In genomic region chr15:9070912-9071555, GRCm38 (mm10) we compare ENCODE assay signal across 8 mouse cellular contexts. TPM values are rescaled to one million over a fixed set of nuclear protein-coding genes. Genes with fewer than 3 reads are reported as not detected.
DNase-seq lines count a peak whose midpoint lies in the region; ATAC-seq and TF ChIP-seq lines count a peak whose summit lies in the region.

TSS of gene Nadk2 (plus strand) at chr15:9071260.

- peak; percentile 100 for DNase-seq in 3T3-L1 (ENCODE audit: low read depth, low spot score)
- peak; percentile 96 to 99 for DNase-seq in adrenal gland, postnatal 4 days (ENCODE audit: low spot score in 2 of 2)
- peak; percentile 100 for DNase-seq in embryonic facial prominence, embryonic 14.5 days (ENCODE audit: low spot score)
- DNase-seq in heart, adult 2 months, result peak; percentile 97 to 99
- peak; percentile 99 to 100 for DNase-seq in kidney, adult 8-10 months
- peak; percentile 95 to 99 for DNase-seq in spleen, postnatal 10 days (ENCODE audit: low spot score in 2 of 2)

- peaks cover 21% of the 10 kb centered on the region for H3K4me1 ChIP-seq in embryonic facial prominence, embryonic 14.5 days (ENCODE audit: control insufficient read depth, insufficient read depth, low read length)
- H3K4me1 ChIP-seq in heart, adult 2 months (ENCODE audit: control insufficient read depth, insufficient read depth, low read length), result peaks cover 3% of the 10 kb centered on the region
- H3K4me1 ChIP-seq in limb, embryonic 13.5 days, result peaks cover 41% of the 10 kb centered on the region
- peaks cover 34% of the 10 kb centered on the region for H3K4me1 ChIP-seq in midbrain, embryonic 16.5 days (ENCODE audit: control insufficient read depth, insufficient read depth, low read length)

- no peaks in the 10 kb centered on the region for H3K36me3 ChIP-seq in embryonic facial prominence, embryonic 14.5 days (ENCODE audit: control insufficient read depth, insufficient read depth, low read length)
- H3K36me3 ChIP-seq in heart, adult 2 months (ENCODE audit: control insufficient read depth, insufficient read depth, low read length), result peaks cover 7% of the 10 kb centered on the region
- no peaks in the 10 kb centered on the region for H3K36me3 ChIP-seq in limb, embryonic 13.5 days
- no peaks in the 10 kb centered on the region for H3K36me3 ChIP-seq in midbrain, embryonic 16.5 days (ENCODE audit: control insufficient read depth, insufficient read depth, low read length)

- ATAC-seq in embryonic facial prominence, embryonic 14.5 days (ENCODE audit: low read depth), result peak; percentile 99
- ATAC-seq in limb, embryonic 13.5 days (ENCODE audit: low FRiP score, low read depth), result peak; percentile 99
- peak; percentile 99 for ATAC-seq in midbrain, embryonic 16.5 days

- H3K9ac ChIP-seq in embryonic facial prominence, embryonic 14.5 days (ENCODE audit: low read depth, low read length), result peak within 1 kb of the TSS; percentile 95
- H3K9ac ChIP-seq in heart, adult 2 months (ENCODE audit: low read depth, low read length), result peak within 1 kb of the TSS; percentile 95
- peak within 1 kb of the TSS; percentile 93 for H3K9ac ChIP-seq in limb, embryonic 13.5 days
- H3K9ac ChIP-seq in midbrain, embryonic 16.5 days (ENCODE audit: low read depth, low read length), result peak within 1 kb of the TSS; percentile 92

- no peaks in the 10 kb centered on the region for H3K27me3 ChIP-seq in embryonic facial prominence, embryonic 14.5 days (replicated peaks; ENCODE audit: control insufficient read depth, insufficient read depth, low read length)
- H3K27me3 ChIP-seq in heart, adult 2 months (ENCODE audit: control insufficient read depth, insufficient read depth, low read length), result no peaks in the 10 kb centered on the region
- no peaks in the 10 kb centered on the region for H3K27me3 ChIP-seq in limb, embryonic 13.5 days
- no peaks in the 10 kb centered on the region for H3K27me3 ChIP-seq in midbrain, embryonic 16.5 days (ENCODE audit: control insufficient read depth, insufficient read depth, low read depth, low read length)

- H3K9me3 ChIP-seq in embryonic facial prominence, embryonic 14.5 days (ENCODE audit: control insufficient read depth, low read length), result no peaks in the 10 kb centered on the region
- H3K9me3 ChIP-seq in limb, embryonic 13.5 days, result no peaks in the 10 kb centered on the region
- H3K9me3 ChIP-seq in midbrain, embryonic 16.5 days (replicated peaks; ENCODE audit: control insufficient read depth, low read length, poor library complexity, severe bottlenecking), result no peaks in the 10 kb centered on the region

- intact Hi-C loops in heart, adult 2 months (cut with DNase I), result loop anchor here (2.0 kb wide), 1 partner anchor 68 kb away; no protein-coding TSS in a partner anchor

- H3K79me2 ChIP-seq in heart, adult 2 months (replicated peaks; ENCODE audit: control insufficient read depth, insufficient read depth, low read length), result no peaks in the 10 kb centered on the region

- 0 out of 2 replicates have a peak, but pooled peaks have one; percentile 6 for TF ChIP-seq CTCF in heart, adult 2 months (IDR thresholded peaks at IDR 0.05)

- TF ChIP-seq POLR2A in heart, adult 2 months (IDR thresholded peaks at IDR 0.05; ENCODE audit: insufficient read depth, low read depth, low read length), result peak; percentile 55

- no peak for TF ChIP-seq EP300 in heart, adult 2 months (IDR thresholded peaks at IDR 0.05; ENCODE audit: insufficient read depth, low read depth, low read length)

- peak within 1 kb of the TSS; percentile 76 for H3K4me2 ChIP-seq in embryonic facial prominence, embryonic 14.5 days (ENCODE audit: low read depth, low read length)
- H3K4me2 ChIP-seq in limb, embryonic 13.5 days (replicated peaks), result peak within 1 kb of the TSS; percentile 79
- peak within 1 kb of the TSS; percentile 68 for H3K4me2 ChIP-seq in midbrain, embryonic 16.5 days (ENCODE audit: low read length)

- 1% methylated on average over 21 of the region's 54 CpGs for WGBS in embryonic facial prominence, embryonic 14.5 days
- WGBS in heart, adult 2 months, result under 1% methylated on average over 47 of the region's 54 CpGs
- WGBS in limb, embryonic 13.5 days, result under 1% methylated on average over 50 of the region's 54 CpGs
- under 1% methylated on average over 48 of the region's 54 CpGs for WGBS in midbrain, embryonic 16.5 days

- peak within 1 kb of the TSS; percentile 88 for H3K4me3 ChIP-seq in embryonic facial prominence, embryonic 14.5 days (ENCODE audit: low read depth, low read length)
- peak within 1 kb of the TSS; percentile 98 for H3K4me3 ChIP-seq in heart, adult 2 months
- peak within 1 kb of the TSS; percentile 88 for H3K4me3 ChIP-seq in limb, embryonic 13.5 days
- peak within 1 kb of the TSS; percentile 95 for H3K4me3 ChIP-seq in midbrain, embryonic 16.5 days (ENCODE audit: low read depth, low read length)

- H3K27ac ChIP-seq in embryonic facial prominence, embryonic 14.5 days (replicated peaks; ENCODE audit: low read depth, low read length), result peak within 1 kb of the TSS; percentile 93
- peak within 1 kb of the TSS; percentile 80 for H3K27ac ChIP-seq in heart, adult 2 months
- peak within 1 kb of the TSS; percentile 91 for H3K27ac ChIP-seq in limb, embryonic 13.5 days
- peak within 1 kb of the TSS; percentile 89 for H3K27ac ChIP-seq in midbrain, embryonic 16.5 days (ENCODE audit: low read length)

RNA-seq across cellular contexts. Expression of gene Nadk2, which starts in this region (rescaled TPM):
- total RNA-seq in adrenal gland, postnatal 4 days (2021), result 10 to 100 TPM; 90.3 to 90.6 TPM
- 26.6 and 29.7 TPM in 2 replicates for polyA plus RNA-seq in embryonic facial prominence, embryonic 14.5 days (2014; fragmentation: Nextera tagmentation; extraction: Ambion mirVana)
- 10 to 100 TPM; 61.4 to 74.8 TPM for total RNA-seq in heart, adult 2 months (2021)
- polyA plus RNA-seq in heart, adult 2 months (2012; rRNA removed), result 20.9 and 47.6 TPM in 2 replicates
- polyA plus RNA-seq in limb, embryonic 13.5 days (2015; fragmentation: Nextera tagmentation; extraction: Ambion mirVana), result 25.4 and 27.9 TPM in 2 replicates
- polyA plus RNA-seq in midbrain, embryonic 16.5 days (2015; fragmentation: Nextera tagmentation; extraction: Ambion mirVana), result 27.8 and 28.2 TPM in 2 replicates

Comparison
In these comparisons a context has a peak if more than half of its experiments do, and no peak if none do; other contexts are left out.
1. Peak in every context shown above with its lines: DNase-seq, ATAC-seq, H3K4me3 ChIP-seq and H3K27ac ChIP-seq.